Mouse (Mus musculus): ENCODE results near the gene Hgd.
A peak's percentile ranks its signal among the peaks of the same experiment; 100 is the strongest.

Gene Hgd

DNA sequence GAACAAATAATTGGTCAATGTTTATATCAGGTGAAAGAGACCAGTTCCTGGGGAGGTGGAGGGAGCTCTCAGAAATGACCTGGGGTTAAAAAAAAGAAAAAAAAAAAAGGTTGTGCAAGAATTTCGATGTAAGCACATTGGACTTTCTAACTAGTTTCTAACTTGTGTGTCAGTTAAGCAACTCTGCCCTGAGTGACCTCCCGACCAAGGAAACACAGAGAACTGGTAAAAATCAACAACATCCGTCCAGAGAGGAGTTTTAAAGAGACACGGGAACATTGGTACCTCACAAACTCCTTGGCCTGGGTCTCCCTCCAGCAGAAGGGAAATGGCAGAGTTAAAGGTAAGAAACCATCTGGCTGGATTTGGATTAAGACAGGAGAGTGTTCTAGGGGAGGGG is at the start of gene Hgd:
TSS of gene Hgd (plus strand) at position 160 of the 400 bp plus-strand sequence.
- no peak for DNase-seq

DNA sequence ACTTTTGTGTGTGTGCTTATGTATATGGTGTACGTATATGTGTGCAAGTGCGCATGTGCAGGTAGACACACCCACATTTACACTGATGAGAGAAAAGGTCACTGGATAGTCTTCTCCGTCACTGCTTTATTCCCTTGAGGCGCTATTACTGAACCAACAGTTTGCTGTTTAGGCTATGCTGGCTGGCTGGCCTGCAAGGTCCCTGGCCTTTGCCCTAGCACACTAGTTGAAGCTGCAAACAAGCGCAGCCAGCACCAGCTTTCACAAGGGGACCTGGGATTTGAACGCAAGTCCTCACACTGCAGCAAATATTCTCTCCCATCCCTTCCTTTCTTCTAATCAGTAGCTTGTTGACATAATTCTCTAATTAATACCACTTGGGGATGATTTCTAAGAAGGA is 49.8 kb upstream of the Hgd start:
- no peak for DNase-seq

DNA sequence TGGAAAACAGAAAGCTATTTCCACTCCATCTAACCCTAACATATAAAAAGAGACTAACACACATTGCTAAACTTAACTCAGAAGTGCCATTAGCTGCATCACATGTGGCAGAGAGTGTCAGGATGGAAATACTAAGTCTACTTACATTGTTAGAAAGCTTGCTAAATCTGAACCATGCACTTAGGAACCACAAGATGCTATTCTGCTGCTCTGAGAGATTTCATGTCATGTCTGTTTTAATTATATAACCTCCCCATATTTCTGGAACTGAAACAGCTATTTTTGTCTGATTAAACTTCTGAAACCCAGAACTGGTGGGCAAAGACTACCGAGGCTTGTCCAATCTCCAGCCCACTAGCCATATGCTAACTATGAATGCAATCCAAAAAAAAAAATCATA is 47.9 kb upstream of the Hgd start:
- DNase-seq = no peak

DNA sequence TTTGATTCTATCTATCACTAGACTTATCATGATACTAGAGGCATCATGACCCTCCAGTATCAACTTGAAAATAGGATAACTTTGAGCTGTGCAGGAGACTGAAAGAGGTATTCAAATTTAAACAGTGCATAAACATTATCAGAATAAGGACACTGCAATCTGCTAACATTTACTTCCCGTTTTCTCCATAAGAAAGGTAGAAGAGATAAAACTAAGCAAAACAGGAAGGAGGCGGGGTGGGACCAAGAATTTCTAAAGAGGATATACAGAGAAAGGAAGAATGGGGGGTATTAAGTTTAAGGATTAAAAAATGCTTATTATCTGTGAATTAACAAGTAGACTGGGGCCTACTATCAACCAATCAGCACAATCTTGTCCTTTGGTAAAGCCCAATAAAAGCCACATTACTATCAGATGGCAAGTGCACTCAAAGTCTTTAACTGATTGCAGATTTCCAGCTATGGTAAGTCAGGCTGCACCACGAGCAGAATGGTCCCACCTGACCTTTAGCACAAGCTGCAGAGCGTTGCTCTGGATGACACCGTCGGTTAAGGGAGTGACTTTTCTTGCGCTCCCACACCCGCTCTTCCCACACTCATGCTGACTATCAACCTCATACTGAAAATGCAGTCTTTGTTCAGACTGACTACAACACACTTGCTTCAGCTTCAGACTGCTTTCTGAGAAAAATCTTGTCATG is 46.4 kb upstream of the Hgd start:
- DNase-seq = no peak

DNA sequence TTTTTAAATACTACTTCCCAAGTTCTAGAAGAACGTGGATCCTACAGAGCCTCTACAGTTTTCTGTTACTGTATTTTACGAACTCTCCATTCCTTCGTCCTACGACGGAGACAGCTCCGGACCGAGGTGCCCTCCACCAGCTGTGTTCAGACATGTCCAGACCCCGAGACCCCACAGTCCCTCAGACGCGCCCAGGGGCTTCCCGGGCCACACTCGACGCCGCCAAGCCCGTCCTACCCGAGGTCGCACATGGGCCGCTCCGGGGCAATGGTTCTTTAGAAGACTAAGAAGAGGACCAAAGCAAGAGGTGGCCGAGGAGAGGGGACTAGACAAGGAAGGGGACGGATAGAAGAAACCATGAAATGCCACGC is 40.7 kb upstream of the Hgd start:
- DNase-seq = no peak

DNA sequence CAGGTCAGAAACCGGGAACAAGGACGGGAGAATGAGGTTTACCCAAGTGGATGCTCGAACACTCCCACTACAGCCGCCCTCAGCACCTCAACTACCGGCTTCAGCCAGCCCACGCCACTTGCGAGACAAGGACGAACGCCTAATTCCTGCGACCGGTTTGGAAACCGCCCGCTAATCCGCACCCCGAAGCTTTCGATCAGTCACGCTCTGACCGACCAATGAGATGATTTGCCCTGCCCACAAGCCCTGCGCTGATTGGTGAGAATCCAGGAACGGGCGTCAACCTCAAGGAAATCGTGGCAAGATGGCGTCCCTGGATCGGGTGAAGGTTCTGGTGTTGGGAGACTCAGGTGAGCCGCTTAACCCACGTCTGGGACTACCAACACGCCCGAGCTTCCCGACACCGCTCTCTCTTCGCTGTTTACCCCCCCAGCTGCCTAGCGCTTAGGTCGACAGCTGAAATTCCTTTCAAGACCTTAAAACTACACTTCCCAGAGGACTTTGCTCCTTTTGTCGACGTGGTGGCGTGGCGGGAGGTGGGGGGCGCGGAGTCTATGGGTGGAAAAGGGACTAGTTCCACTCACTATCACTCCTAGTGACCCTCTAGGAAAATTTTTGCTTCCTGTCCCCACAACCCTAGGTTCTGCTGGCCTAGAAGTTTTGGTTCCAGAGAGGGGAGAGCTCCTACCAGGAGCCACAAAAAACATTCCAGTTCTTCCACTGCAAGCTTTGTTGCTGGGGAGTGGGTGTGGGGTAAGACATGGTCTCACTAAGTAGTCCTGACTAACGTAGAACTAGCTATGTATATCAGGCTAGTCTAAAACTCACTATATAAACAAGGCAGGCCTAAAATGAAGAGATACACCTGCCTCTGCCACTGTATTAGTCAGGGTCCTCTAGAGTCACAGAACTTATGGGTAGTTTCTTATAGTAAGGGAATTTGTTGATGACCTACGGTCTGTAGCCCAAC is 40.1 kb upstream of the Hgd start, which contains the start of the genes Gtf2e1 and Rabl3:
TSS of gene Gtf2e1 (minus strand) at position 179 of the 970 bp plus-strand sequence.
TSS of gene Rabl3 (plus strand) at position 275 of the 970 bp plus-strand sequence.
- DNase-seq = peak; percentile 98

DNA sequence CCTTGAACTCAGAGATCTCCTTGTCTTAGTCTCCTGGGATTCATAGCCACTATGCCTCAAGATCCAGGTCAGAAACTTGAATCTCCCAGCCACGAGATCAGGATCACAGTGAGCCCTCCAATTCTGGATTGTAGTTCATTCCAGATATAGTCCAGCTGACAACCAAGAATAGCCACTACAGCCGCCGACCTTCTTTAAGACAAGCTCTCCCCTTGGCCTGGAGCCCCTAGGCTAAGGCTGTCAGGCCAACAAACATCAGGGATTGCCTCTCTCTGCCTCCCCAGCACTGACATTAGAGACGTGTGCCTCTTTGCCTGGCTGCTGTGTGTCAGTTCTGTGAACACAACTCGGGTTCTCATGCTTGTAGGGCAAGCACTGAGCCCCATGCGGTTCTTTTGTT is 39.2 kb upstream of the Hgd start:
- no peak for DNase-seq

DNA sequence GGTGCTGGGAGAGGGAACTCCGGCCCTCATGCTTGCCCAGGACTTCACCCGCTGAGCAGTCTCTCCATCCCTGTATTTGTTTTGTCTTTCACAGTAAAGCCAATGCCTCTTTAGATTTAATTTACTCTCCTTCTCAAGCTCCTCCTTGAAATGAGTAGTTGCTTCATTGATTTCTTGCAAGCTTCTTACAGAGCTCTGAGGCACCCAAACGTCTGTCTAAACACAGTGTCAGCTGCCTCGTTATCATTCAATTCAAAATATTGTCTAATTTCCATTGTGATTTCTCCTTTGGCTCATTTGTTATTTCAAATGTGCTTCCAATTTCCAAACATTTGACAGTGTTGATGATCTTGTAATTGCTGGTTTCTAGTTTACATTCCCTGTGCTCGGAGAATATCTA is 33.6 kb upstream of the Hgd start:
- DNase-seq = no peak

DNA sequence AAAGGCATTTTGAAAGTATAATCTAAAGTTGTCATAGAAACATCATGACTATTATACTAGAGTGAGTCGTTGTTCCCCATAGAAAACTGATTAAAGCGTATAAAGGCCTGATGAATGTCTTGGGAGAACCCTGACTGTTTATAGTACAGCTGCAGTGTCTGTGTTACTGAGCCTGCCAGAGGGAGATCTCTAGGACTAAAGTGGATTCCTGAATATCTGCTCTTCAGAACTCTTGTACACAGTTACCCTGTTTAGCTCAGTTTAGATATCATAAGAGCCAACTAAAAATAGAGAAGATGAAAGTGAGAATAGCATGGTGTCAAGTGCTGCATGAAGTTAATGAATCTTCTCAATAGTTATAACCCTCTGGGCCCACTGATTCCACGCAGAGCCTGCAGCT is 29.7 kb upstream of the Hgd start:
- no peak for DNase-seq

DNA sequence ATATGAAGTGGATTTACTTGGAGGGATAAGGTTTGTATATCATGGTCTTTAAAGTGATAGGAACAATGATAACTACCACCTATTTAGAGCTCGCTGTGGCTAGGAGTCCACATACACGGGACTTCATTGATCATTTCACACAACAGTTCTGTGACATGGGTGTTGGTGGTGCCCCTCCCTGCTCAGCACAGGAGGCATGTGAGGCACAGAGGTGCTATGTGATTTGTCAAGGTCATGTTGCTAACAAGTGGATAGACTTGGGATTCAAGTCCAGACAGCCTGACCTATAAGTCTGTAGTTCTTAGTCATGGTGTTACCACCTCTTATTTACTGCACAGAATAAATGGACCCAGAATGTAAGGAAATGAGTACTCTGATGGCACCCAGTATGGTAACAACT is 29.0 kb upstream of the Hgd start:
- DNase-seq = no peak

DNA sequence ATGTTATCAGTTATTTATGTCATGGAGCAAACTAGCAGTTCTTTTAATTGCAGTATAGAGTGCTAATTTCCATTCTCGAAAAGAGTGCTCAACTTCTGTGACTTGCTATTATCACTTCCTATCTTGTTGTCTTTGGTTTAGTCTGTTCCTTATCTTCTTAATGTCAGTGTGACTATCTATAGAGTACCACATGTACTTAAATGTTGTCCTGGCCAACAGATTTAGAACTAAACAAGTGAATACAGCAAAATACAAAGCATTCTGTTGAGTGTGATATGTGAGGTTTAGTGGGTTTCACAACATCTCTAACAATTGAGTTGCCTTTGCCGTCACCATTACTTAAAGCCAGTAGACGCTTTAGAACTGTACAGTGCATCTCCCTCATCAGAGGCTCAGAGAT is 27.1 kb upstream of the Hgd start:
- no peak for DNase-seq

DNA sequence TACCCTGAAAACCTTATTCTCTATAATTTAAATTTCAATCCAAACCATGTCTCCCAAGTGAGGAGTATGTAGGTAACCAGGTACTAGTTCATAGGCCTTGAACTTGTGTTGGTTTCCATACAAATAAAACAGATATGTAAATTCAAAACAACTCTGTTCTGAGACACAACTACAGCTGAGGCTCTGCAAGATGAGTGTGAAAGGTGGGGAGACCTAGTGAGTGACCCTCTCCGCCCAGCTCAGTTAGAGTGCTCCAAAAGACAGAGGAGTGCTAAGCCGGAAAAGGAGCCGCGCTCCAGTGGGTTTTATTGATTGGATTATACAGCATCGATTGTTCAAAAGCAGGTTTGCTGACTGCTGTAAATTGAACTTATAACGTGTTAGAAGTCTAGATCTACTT is 17.5 kb upstream of the Hgd start:
- DNase-seq = no peak

DNA sequence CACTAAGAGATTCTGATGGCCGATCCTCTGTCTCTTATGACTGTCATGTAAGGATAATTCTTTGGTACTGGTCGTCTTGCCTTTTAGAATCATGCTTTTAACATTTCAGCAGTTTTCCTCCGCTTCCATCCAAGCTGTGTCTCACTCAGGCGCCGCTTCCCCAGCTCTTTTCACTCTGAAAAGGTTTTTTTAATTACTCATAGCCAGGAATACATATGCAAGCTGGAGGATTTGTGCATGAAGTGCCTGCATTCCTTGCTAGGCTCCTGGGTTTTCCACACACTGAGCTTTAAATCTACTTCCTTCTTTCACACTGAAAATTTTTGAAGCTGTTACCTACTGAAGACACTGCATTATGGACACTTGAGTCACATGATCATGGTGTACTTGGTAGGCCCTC is 17.0 kb upstream of the Hgd start:
- DNase-seq = no peak

DNA sequence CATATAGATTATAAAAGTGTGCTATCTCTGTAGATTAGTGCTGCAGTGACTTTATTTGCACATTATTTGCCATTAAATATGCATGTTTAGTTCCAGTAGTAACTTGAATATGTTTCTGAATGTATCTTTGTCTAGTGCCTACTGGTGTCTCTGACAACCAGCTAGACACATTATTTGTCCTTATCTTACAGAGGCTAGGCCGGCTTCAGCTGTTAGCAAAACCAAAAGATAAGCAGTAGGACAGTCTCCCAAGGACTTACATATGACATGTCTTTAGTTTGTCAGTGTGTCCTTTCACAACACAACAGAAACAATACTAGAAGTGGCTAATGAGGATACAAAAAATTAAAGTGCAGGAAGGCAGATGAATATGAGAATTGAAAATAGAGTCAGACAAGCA is 14.8 kb upstream of the Hgd start:
- no peak for DNase-seq

DNA sequence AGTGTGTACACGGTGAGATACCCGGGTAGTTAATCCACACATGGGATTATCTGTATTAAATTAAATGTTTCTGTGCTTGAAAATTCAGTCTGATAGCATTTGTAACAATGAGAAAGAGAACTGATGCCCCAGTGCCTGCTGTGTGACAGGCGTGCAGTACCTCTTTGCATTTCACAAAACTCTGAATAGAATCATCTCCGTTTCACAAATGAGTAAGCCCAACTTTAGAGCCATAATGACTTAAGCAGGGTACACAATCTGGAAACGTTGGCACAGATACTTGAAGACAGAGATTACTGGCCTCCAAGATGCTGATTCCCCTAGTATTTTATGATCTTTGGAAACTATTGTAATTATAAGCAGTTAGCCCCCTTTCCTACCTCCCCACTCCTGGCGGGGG is 13.8 kb upstream of the Hgd start:
- no peak for DNase-seq

DNA sequence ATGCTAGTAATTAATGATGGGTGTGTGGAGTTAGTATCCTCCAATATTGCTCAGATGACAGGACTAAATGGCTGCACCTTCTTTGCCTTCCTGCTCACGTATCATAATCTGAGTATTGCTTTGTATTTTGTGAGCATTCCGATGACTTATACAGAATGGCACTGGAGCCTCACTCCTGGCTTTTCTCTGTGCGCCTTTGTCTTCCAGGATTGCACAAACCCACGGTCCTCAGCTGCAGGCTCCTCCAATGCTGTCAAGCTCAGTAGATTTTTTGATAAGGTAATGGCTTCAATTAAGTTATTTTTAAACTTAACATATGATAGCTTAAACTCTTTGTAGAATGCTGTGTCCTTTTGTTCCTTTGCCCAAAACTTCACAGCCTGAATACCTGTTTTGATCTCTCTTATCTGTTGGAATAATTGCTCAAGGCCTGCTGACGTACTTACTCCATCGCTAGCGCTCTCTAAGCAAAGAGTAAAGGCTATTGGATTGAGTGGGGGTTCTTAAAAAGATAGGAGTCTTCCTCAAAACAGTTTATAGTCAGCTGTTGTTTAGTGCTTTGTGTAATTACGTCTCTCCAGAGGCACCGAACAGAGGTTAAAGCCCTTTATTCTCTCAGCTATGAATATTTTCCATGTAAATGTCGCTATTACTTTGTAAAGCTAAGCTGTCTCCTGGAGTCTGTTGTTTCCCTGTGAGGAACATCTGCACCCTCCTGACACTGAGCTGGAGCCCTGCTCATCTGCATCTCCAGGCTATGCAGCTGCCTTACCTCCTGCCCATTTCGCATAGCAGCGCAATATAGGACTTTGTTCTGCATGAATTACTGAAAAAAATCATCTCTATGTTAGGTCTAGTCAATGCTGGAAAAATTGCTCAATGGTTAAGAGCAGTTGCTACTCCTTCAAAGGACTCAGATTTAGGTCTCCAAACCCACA is 12.6 kb upstream of the Hgd start:
- DNase-seq = no peak

DNA sequence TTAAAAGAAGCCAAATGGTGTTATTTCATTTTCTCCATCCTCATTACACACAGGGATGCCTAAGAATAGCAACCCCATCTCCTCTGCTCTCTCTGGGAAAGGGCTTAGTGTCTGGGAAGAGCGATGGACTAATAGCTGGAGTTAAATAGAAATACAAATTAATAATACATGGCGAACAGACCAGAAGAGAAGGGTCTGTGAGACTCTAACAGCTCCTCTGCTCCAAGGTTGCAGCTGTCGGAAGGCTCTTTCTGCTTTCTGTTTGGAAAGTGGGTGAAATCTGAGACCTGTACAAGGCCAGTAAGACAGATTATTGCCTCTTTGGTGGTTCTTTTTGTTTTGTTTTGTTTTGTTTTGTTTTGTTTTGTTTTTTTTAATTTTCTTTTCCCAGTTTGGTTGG is 8.4 kb upstream of the Hgd start:
- no peak for DNase-seq

DNA sequence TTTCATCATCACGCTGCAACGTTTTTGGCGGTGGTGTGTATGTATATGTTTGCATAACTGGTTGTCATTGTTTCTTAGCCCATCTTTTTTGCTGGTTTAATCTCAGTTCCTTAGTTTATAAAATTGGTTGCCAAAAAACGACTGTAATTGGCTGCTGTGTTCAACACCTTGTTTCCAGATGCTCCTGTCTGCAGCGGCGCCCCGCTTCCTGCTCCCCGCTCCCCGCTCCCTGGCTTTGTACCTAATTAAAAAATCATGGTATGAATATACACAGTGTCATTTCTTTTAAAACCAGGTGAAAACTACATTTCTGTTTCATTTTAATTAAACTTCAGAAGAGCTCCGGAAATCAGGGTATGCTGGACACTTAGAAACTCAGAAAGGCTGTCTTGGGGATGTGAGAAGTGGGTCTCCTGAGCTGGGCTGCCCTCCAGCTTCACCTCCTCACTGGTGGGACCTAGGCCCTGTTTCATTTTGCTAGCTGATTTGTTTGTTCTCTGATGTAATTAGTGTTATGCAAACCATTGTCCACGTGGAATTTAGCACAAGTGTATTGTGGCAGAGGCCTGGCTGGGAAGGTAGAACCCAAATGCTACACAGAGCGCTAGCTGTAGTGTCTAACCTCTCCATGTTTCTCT is 7.7 kb upstream of the Hgd start:
- DNase-seq = no peak

DNA sequence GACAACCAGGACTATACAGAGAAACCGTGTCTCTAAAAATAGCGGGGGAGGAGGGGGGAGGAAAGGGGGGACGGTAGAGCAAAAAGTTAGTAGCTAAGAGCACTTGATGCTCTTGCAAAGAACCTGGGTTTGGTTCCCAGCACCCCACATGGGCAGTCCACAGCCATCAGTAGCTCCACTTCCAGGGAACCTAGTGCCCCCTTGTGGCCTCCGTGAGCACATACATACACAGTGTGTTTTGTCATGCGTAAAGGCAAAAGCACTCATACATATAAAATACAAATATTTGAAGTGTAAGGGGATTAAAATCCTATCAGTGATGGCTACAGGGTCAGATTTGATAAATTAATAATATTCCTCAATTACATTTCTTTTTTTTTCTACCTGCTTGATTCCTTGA is 6.9 kb upstream of the Hgd start:
- no peak for DNase-seq

DNA sequence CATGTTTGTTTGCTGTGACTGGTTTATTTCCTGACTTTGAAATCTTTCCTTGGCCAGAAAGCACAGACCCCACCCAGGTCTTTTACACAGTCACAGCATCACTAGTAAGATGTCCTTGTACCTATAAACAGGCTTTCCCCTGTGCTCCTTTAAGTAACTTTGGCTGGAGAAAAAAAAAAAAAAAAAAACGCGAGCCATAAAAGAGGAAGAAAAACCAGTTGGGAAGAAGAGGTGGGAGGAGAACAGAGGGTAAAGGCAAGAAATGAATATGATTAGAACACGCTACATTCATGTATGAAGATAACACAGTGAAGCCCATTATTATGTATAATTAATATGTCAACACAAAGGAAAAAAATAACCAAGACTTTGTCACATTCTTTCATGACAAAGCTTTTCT is 4.6 kb upstream of the Hgd start:
- no peak for DNase-seq

DNA sequence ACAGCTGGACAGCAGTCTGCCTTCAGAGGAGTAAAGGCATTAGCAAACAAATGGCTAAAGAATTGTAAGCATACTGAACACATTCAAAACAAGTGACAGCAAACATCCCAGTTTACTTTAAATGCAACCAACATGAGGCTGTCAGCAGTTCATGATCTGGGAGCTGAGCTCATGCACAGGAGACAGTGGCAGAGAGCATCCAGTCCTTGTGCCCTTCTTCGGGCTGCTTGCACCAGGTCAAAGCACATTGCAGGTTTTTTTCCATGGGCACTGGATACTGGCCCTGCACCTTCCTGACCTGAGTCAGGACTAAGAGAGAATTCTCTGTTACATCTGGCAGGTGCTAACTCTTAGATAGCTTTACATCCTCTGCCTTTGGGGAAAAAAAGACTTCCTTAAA is 362 bp upstream of the Hgd start:
- DNase-seq = no peak

DNA sequence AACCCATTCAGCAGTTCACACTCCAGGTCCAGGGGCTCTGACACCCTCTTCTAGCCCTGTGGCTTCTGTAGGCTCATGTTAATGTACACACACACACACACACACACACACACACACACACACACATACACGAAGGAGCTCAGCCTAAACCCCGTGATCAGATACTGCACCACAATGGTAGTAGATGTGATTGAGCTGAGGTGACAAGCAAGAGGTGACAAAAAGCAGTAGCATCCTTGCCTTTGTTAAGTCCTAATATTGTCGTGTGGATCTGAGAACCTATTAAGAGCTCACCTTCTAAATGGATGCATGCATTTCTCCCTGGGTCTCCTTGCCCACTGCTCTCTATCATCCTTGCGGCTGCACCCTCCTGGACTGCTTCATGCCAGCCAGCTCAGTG is 698 bp downstream of the Hgd start:
- DNase-seq = no peak

DNA sequence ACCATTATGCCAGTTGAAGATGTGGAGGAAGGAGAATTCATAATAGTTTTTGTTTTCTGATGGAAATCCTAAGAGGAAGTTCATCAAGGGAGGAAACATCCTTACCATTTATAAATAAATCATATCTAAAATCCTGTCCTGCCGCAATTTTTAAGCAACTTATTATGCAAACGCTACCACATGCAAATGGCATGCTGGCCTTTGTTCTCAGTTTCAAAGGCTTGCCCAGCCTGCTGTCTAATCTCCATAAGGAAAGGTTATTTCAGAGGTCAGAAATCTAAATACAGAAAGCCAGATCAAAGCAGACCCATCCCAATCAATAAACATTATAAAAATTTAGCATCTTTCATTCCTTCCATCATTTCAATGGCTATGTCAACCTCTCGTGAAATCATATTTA is 1.9 kb downstream of the Hgd start:
- no peak for DNase-seq
